Mouse (Mus musculus) stomach, embryonic 16.5 days (tissue): ENCODE data around the gene Crim1. TPM values are rescaled to one million over a fixed set of nuclear protein-coding genes. Genes with fewer than 3 reads are reported as not detected.

Source experiments
- ATAC-seq: fragments of 200-750 bp; cut with Nextera tagmentation; 2 replicates; pipeline ENCODE4 v1.8.0; 2017; ENCODE audit warnings: moderate number of reproducible peaks, moderate TSS enrichment; ENCODE audit not compliant: insufficient read depth, low FRiP score
- H3K27ac ChIP-seq: fragments of 300-500 bp; sonication (generic); 2 replicates; pipeline ENCODE4 v1.5.1; 2014; ENCODE audit warnings: low read length
- H3K27me3 ChIP-seq: fragments of 300-500 bp; sonication (generic); 2 replicates; pipeline ENCODE4 v1.6.1; 2014; ENCODE audit warnings: low read length, control low read depth, mixed read lengths; ENCODE audit not compliant: control insufficient read depth, insufficient read depth
- H3K36me3 ChIP-seq: fragments of 300-500 bp; sonication (generic); 2 replicates; pipeline ENCODE4 v1.6.1; 2014; ENCODE audit warnings: low read length; ENCODE audit not compliant: control insufficient read depth, insufficient read depth
- H3K4me1 ChIP-seq: fragments of 300-500 bp; sonication (generic); 2 replicates; pipeline ENCODE4 v1.6.1; 2014; ENCODE audit warnings: low read length, control low read depth, mixed read lengths; ENCODE audit not compliant: control insufficient read depth, insufficient read depth
- H3K4me2 ChIP-seq: fragments of 300-500 bp; sonication (generic); 2 replicates; pipeline ENCODE4 v1.6.1; 2014; ENCODE audit warnings: low read depth, low read length, mixed read lengths
- H3K4me3 ChIP-seq: fragments of 300-500 bp; sonication (generic); replicated peaks from 2 replicates; pipeline ENCODE4 v1.5.1; 2014; ENCODE audit warnings: mild to moderate bottlenecking, low read length
- H3K9ac ChIP-seq: fragments of 300-500 bp; sonication (generic); 2 replicates; pipeline ENCODE4 v1.6.1; 2014; ENCODE audit warnings: low read length
- H3K9me3 ChIP-seq: fragments of 300-500 bp; sonication (generic); replicated peaks from 2 replicates; pipeline ENCODE4 v1.6.1; 2016; ENCODE audit warnings: low read length, control low read depth; ENCODE audit not compliant: control insufficient read depth
- WGBS: fragments of 180-500 bp; shearing (Covaris S2); extraction: QIAGEN DNeasy Blood & Tissue Kit; methylation state at CpG from one replicate; pipeline ENCODE4 v1.1.7; 2014; 5-methylcytosine and 5-hydroxymethylcytosine counted together
- polyA plus RNA-seq: library from polyadenylated mRNA; unstranded; fragments of >200 nt; fragmentation: Nextera tagmentation; extraction: Ambion mirVana; gene quantifications from 2 replicates; pipeline ENCODE4 v1.2.1, GENCODE M21; 2015

Crim1 gene
- polyA plus RNA-seq, 1 experiment from 2014 or later, result 3.9 TPM

GRCm38 (mm10) chr17:78355611-78356010 lies 155.6 kb downstream of the Crim1 start:
- Histone ChIP-seq H3K9ac (no peak overlapping the region), H3K36me3 (no peaks in the 10 kb centered on the region), H3K9me3 (no peaks in the 10 kb centered on the region), H3K4me2 (no peak overlapping the region), H3K27me3 (no peaks in the 10 kb centered on the region), H3K4me3 (no peak overlapping the region), H3K27ac (no peak overlapping the region), H3K4me1 (0 out of 2 replicates have a peak, but pooled peaks cover 1% of the 10 kb centered on the region)
- ATAC-seq, result no peak
- 84% methylated on average over 8 of the region's 8 CpGs for WGBS

GRCm38 (mm10) chr17:78357753-78358152 lies 157.7 kb downstream of the Crim1 start:
- H3K9me3 ChIP-seq, result no peaks in the 10 kb centered on the region
- 87% methylated on average over 4 of the region's 4 CpGs for WGBS
- no peaks in the 10 kb centered on the region for H3K4me1 ChIP-seq
- no peak overlapping the region for H3K4me3 ChIP-seq
- H3K9ac ChIP-seq, result no peak overlapping the region
- H3K36me3 ChIP-seq, result no peaks in the 10 kb centered on the region
- no peak overlapping the region for H3K4me2 ChIP-seq
- ATAC-seq, result no peak
- no peak overlapping the region for H3K27ac ChIP-seq
- H3K27me3 ChIP-seq, result no peaks in the 10 kb centered on the region

- ATAC-seq, result no peak
- WGBS, result 85% methylated on average over 7 of the region's 7 CpGs
Measured at GRCm38 (mm10) chr17:78358251-78358726, 158.2 kb downstream of the Crim1 start.

GRCm38 (mm10) chr17:78361939-78362728 lies 162.1 kb downstream of the Crim1 start:
- Histone ChIP-seq H3K4me2 (no peak overlapping the region), H3K27ac (peak overlapping the region; percentile 41), H3K4me3 (no peak overlapping the region), H3K27me3 (no peaks in the 10 kb centered on the region), H3K4me1 (no peaks in the 10 kb centered on the region), H3K36me3 (no peaks in the 10 kb centered on the region), H3K9ac (no peak overlapping the region), H3K9me3 (no peaks in the 10 kb centered on the region)
- peak; percentile 38; the same call in 1 of the 2 replicates for ATAC-seq
- WGBS, result 79% methylated on average over 13 of the region's 13 CpGs

More at GRCm38 (mm10) chr17:78358251-78358726, 158.2 kb downstream of the Crim1 start:
- Histone ChIP-seq H3K9me3 (no peaks in the 10 kb centered on the region), H3K4me3 (no peak overlapping the region), H3K9ac (no peak overlapping the region), H3K27ac (no peak overlapping the region), H3K36me3 (no peaks in the 10 kb centered on the region), H3K27me3 (no peaks in the 10 kb centered on the region), H3K4me1 (no peaks in the 10 kb centered on the region), H3K4me2 (no peak overlapping the region)

GRCm38 (mm10) chr17:78364555-78365302 lies 164.7 kb downstream of the Crim1 start:
- Histone ChIP-seq H3K4me1 (no peaks in the 10 kb centered on the region), H3K4me2 (no peak overlapping the region), H3K9me3 (no peaks in the 10 kb centered on the region), H3K36me3 (no peaks in the 10 kb centered on the region), H3K4me3 (no peak overlapping the region), H3K27me3 (no peaks in the 10 kb centered on the region), H3K9ac (no peak overlapping the region), H3K27ac (no peak overlapping the region)
- 81% methylated on average over 23 of the region's 23 CpGs for WGBS
- ATAC-seq, result no peak

GRCm38 (mm10) chr17:78366070-78366469 lies 166.0 kb downstream of the Crim1 start:
- H3K4me2 ChIP-seq, result no peak overlapping the region
- no peak for ATAC-seq
- H3K36me3 ChIP-seq, result no peaks in the 10 kb centered on the region; the same call in 1 of the 2 replicates
- H3K27ac ChIP-seq, result no peak overlapping the region
- H3K27me3 ChIP-seq, result no peaks in the 10 kb centered on the region
- no peaks in the 10 kb centered on the region for H3K9me3 ChIP-seq
- H3K4me1 ChIP-seq, result no peaks in the 10 kb centered on the region
- no peak overlapping the region for H3K9ac ChIP-seq
- H3K4me3 ChIP-seq, result no peak overlapping the region
- 66% methylated on average over 7 of the region's 7 CpGs for WGBS

GRCm38 (mm10) chr17:78368481-78368880 lies 168.4 kb downstream of the Crim1 start:
- Histone ChIP-seq H3K27ac (no peak overlapping the region), H3K27me3 (no peaks in the 10 kb centered on the region), H3K4me2 (no peak overlapping the region), H3K9me3 (no peaks in the 10 kb centered on the region), H3K4me3 (no peak overlapping the region), H3K4me1 (no peaks in the 10 kb centered on the region), H3K9ac (no peak overlapping the region), H3K36me3 (peaks cover 6% of the 10 kb centered on the region; the same call in 1 of the 2 replicates)
- peak; percentile 64; the same call in 1 of the 2 replicates for ATAC-seq
- 80% methylated on average over 8 of the region's 8 CpGs for WGBS

GRCm38 (mm10) chr17:78370445-78370844 lies 170.4 kb downstream of the Crim1 start:
- Histone ChIP-seq H3K36me3 (peaks cover 6% of the 10 kb centered on the region; the same call in 1 of the 2 replicates), H3K4me1 (no peaks in the 10 kb centered on the region; the same call in 1 of the 2 replicates), H3K4me2 (no peak overlapping the region), H3K4me3 (no peak overlapping the region), H3K9ac (no peak overlapping the region), H3K27me3 (no peaks in the 10 kb centered on the region), H3K9me3 (no peaks in the 10 kb centered on the region), H3K27ac (no peak overlapping the region)
- ATAC-seq, result no peak
- 83% methylated on average over 1 of the region's 1 CpGs for WGBS

GRCm38 (mm10) chr17:78373174-78373573 lies 173.1 kb downstream of the Crim1 start:
- H3K4me1 ChIP-seq, result no peaks in the 10 kb centered on the region; the same call in 1 of the 2 replicates
- H3K27ac ChIP-seq, result no peak overlapping the region
- no peak for ATAC-seq
- H3K4me2 ChIP-seq, result no peak overlapping the region
- no peaks in the 10 kb centered on the region for H3K27me3 ChIP-seq
- H3K36me3 ChIP-seq, result peaks cover 6% of the 10 kb centered on the region
- H3K9me3 ChIP-seq, result no peaks in the 10 kb centered on the region
- WGBS, result 88% methylated on average over 6 of the region's 6 CpGs
- H3K9ac ChIP-seq, result no peak overlapping the region
- no peak overlapping the region for H3K4me3 ChIP-seq
